Mouse (Mus musculus) cerebellum, adult 2 months (tissue): Measurements from ENCODE around the gene Dcst1.

ENCODE experiments used
- CTCF ChIP-seq: fragments of 200-500 bp; IDR thresholded peaks from 2 replicates; pipeline ENCODE4 v1.5.1; 2011; ENCODE audit warnings: low read depth, mild to moderate bottlenecking, control low read depth, low read length, moderate library complexity, borderline replicate concordance; ENCODE audit not compliant: insufficient read depth
- POLR2A ChIP-seq: fragments of 200-500 bp; IDR thresholded peaks from 2 replicates; pipeline ENCODE4 v1.6.1; 2011; ENCODE audit warnings: low read length, control low read depth, borderline replicate concordance; ENCODE audit not compliant: insufficient read depth

DNA sequence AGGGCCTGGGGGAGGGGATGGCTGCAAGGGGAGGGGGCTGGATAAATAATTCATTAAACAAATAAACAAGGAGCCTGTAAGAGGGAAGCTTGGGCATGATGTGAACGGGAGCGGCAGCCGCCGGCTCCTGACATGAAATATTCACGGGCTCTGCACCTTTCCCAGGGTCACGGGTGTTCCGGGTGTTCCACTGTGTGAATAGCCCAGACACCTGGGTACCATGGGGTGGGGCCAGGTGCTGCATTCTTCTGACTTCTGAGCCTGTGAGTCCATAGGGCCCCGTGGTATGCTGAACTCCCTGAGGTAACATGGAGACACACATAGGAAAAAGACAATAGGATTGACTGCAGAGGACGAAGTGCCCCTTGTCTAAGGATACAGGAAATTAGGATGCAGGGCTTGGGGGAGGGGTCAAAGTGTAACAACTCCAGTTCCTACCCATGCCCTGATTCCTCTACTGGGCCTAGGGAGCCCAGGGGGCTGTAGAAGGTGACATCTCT, 37.6 kb downstream of the Dcst1 start:
- TF ChIP-seq POLR2A, result no peak
- TF ChIP-seq CTCF, result no peak
